Mouse (Mus musculus): ENCODE measurements at regions not wholly inside any gene's neighbourhood (a gene's known extent, or its start where the extent isn't known, plus 50 kb on each side); places are given as distances from the start of the nearest gene placed in this dataset.

DNA sequence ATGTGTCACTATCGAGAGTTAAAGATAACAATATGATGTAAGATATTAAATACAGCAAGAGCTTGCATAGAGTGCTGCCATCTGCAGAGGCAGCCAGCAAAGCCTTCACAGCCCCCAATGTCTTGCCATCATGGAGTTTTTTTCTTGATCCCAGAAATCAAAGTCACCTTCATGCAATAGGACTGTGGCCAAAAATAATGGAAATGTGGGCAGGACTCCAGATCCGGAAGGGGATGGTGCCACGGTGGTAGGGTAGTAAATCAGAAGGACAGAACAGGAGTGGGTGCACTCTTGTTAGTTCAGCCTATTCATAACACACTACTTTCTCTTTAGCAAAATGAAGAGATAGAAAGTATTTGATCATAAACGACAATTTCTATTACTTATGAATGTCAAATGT, 145.3 kb downstream of the Cavin4 start:
- Histone ChIP-seq H3K4me2 (ENCODE audit: low read depth, low read length) (no peak overlapping the region), H3K9me3 (ENCODE audit: control insufficient read depth, low read length) (no peaks in the 10 kb centered on the region), H3K27ac (ENCODE audit: low read depth, low read length) (no peak overlapping the region), H3K4me3 (ENCODE audit: low read depth, low read length) (no peak overlapping the region), H3K36me3 (ENCODE audit: control insufficient read depth, insufficient read depth, low read length) (no peaks in the 10 kb centered on the region), H3K9ac (replicated peaks; ENCODE audit: low read depth, low read length) (no peak overlapping the region), H3K27me3 (ENCODE audit: control insufficient read depth, insufficient read depth, low read length) (no peaks in the 10 kb centered on the region), H3K4me1 (ENCODE audit: control insufficient read depth, insufficient read depth, low read length) (no peaks in the 10 kb centered on the region)
- 86% methylated on average over 4 of the region's 4 CpGs for WGBS
- ATAC-seq (ENCODE audit: low read depth): no peak

DNA sequence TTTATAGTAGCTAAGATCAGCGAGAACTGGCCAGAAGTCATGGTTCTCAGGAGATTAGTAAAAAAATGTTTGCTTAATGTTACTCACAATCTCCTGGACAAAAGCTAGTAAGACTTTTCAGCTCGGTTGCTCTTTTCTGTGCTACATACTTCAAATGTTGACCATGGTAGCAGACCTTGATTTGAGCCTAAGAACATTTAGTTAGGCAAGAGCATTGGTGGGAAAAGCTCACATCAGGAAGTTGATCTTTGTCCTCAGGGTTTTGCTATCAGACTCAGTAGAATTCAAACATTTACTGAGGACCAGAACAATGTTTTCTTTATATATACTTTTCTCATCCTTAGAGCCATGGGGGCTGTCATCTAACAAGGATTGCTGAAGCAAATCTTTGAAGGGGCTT, 170.4 kb downstream of the Cavin4 start:
- H3K36me3 ChIP-seq (ENCODE audit: control insufficient read depth, insufficient read depth, low read length): no peaks in the 10 kb centered on the region
- ATAC-seq (ENCODE audit: low read depth): no peak
- H3K4me2 ChIP-seq (ENCODE audit: low read depth, low read length): no peak overlapping the region
- no peaks in the 10 kb centered on the region for H3K9me3 ChIP-seq (ENCODE audit: control insufficient read depth, low read length)
- H3K4me3 ChIP-seq (ENCODE audit: low read depth, low read length): no peak overlapping the region
- 83% methylated on average over 2 of the region's 2 CpGs for WGBS
- H3K4me1 ChIP-seq (ENCODE audit: control insufficient read depth, insufficient read depth, low read length): no peaks in the 10 kb centered on the region
- no peaks in the 10 kb centered on the region for H3K27me3 ChIP-seq (ENCODE audit: control insufficient read depth, insufficient read depth, low read length)
- no peak overlapping the region for H3K27ac ChIP-seq (ENCODE audit: low read depth, low read length)
- H3K9ac ChIP-seq (replicated peaks; ENCODE audit: low read depth, low read length): no peak overlapping the region

DNA sequence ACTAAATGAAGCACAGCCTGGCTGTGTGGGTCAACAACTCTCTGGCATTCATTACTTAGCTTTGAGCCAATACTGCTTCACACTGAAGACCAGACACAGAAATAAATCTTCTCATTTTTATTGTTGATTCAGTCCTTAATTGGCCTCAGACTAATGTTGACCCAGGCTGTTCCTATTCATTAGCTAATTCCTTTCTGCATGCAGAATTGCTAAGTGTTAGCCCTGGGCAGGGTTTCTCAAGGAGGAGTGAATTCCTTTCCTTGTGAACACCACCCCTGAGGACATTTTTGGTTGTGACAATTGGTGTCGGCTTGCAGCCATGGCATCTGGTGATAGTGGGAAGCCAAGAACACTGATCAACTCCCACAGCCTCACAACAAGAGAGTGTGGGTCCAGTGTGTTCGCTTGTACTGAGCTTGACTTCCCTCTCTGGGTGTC, 179.5 kb downstream of the Cavin4 start:
- H3K27ac ChIP-seq (ENCODE audit: low read depth, low read length): no peak overlapping the region
- no peaks in the 10 kb centered on the region for H3K9me3 ChIP-seq (ENCODE audit: control insufficient read depth, low read length)
- 23% methylated on average over 2 of the region's 2 CpGs for WGBS

DNA sequence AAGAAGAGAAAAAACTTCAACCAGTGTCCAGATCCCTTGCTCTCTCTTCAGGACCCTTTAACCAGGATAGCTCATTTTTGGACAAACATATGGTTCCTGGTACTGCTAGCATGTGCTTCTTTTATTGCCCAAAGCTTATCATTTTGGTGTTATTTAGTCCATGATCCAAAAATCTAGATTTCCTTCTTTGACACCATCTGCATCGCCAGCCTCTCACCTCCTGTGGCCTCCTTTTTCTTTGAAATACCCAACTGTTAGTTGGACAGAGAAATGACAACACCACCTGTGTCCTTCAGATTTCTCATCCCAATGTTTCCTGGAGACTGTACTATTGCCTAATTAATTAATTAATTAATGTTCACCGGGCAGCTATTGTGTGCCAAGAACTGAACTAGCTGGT, 188.0 kb upstream of the Plppr1 start:
- Histone ChIP-seq H3K4me3 (ENCODE audit: low read depth, low read length) (no peak overlapping the region), H3K27me3 (ENCODE audit: control insufficient read depth, insufficient read depth, low read length) (no peaks in the 10 kb centered on the region), H3K4me1 (ENCODE audit: control insufficient read depth, insufficient read depth, low read length) (no peaks in the 10 kb centered on the region), H3K36me3 (ENCODE audit: control insufficient read depth, insufficient read depth, low read length) (no peaks in the 10 kb centered on the region), H3K4me2 (ENCODE audit: low read depth, low read length) (no peak overlapping the region), H3K9me3 (ENCODE audit: control insufficient read depth, low read length) (no peaks in the 10 kb centered on the region), H3K9ac (replicated peaks; ENCODE audit: low read depth, low read length) (no peak overlapping the region), H3K27ac (ENCODE audit: low read depth, low read length) (no peak overlapping the region)
- WGBS: 80% methylated on average over 2 of the region's 2 CpGs
- ATAC-seq (ENCODE audit: low read depth): no peak

More for the DNA sequence above, 179.5 kb downstream of the Cavin4 start:
- peak; percentile 94 for ATAC-seq (ENCODE audit: low read depth)
- Histone ChIP-seq H3K9ac (replicated peaks; ENCODE audit: low read depth, low read length) (no peak overlapping the region), H3K4me3 (ENCODE audit: low read depth, low read length) (no peak overlapping the region), H3K4me1 (ENCODE audit: control insufficient read depth, insufficient read depth, low read length) (no peaks in the 10 kb centered on the region), H3K27me3 (ENCODE audit: control insufficient read depth, insufficient read depth, low read length) (no peaks in the 10 kb centered on the region), H3K4me2 (ENCODE audit: low read depth, low read length) (no peak overlapping the region), H3K36me3 (ENCODE audit: control insufficient read depth, insufficient read depth, low read length) (no peaks in the 10 kb centered on the region)

DNA sequence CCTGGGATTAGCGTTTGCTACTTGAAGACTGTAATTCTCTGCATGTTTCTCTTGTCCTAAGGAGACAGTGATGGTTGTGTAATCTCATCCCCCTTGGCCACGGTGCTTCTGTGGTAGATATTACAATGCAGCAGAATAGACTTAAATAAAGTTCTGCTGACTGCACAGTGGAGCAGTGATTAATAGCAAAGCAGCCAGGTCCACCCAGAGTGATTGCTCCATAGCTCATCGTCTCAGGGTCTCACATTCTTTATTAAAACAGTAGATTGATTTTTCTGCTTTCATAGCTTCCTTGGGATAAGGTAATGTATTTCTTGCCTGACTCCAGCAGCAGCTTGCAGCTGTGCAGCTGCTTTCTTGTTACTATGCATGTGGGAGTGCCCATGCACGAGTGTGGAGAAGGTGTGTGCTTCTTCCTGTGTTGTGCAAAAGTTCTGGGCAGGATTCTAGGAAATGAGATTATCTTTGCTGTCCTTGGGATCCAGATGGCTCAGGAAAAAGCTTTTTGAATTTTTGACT, 169.9 kb upstream of the Plppr1 start:
- peak; percentile 69; the same call in 1 of the 2 replicates for ATAC-seq (ENCODE audit: low read depth)
- no peaks in the 10 kb centered on the region for H3K27me3 ChIP-seq (ENCODE audit: control insufficient read depth, insufficient read depth, low read length)
- 59% methylated on average over 4 of the region's 4 CpGs for WGBS
- no peak overlapping the region for H3K4me2 ChIP-seq (ENCODE audit: low read depth, low read length)
- no peak overlapping the region for H3K9ac ChIP-seq (replicated peaks; ENCODE audit: low read depth, low read length)
- H3K4me3 ChIP-seq (ENCODE audit: low read depth, low read length): no peak overlapping the region
- no peaks in the 10 kb centered on the region for H3K36me3 ChIP-seq (ENCODE audit: control insufficient read depth, insufficient read depth, low read length)
- no peaks in the 10 kb centered on the region for H3K4me1 ChIP-seq (ENCODE audit: control insufficient read depth, insufficient read depth, low read length)
- no peak overlapping the region for H3K27ac ChIP-seq (ENCODE audit: low read depth, low read length)
- H3K9me3 ChIP-seq (ENCODE audit: control insufficient read depth, low read length): no peaks in the 10 kb centered on the region

DNA sequence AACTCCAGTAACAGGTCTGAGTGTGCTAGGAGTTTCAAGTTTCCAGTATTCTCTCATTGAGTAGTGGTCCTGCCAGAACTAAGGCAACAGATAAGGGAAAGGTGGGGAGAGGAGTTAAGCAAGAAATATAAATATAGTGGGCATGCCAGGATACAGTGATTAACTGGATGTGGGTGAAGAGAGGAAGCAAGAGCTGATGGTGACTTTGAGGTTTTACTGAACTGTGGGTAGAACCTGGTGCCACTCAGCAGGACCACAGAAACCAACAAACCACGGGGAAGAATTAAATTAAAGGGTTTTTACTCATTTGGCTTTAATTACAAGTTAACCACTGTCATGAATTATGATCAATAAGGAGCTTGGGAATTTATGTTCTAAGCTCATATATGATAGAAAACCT, 154.5 kb upstream of the Plppr1 start:
- H3K4me3 ChIP-seq (ENCODE audit: low read depth, low read length): no peak overlapping the region
- 78% methylated on average over 1 of the region's 1 CpGs for WGBS

DNA sequence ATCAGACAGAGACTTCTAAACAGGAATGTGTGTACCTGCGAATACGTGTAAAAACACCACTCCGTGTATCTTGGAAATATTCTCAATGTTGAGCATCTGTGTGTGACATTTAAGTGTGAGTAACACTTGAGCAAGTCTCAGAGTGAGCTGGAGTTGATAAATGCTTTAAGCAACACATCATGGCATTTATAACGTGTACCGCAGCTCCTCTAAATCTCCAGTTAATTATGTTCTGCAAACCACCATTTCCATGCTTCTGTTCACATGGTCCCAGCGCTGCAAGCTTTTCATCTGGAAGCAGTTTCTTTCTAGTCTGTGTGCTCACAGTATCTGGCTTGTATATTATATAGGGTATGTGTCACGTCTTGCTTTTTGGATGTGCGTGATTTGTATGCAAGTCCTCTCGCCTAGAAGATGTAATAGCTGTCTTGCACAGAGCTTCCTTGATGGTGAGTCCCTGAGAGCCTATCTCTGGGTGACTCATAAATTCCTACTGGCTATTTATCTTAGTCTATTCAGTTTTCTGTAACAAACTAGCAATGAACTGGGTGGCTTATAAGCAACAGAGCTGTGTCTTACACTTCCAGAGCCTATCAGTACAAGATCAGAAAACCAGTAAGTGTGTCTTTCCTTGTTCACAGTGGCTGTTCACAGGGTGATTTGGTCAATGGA, 153.7 kb upstream of the Plppr1 start:
- no peaks in the 10 kb centered on the region for H3K4me1 ChIP-seq (ENCODE audit: control insufficient read depth, insufficient read depth, low read length)
- no peaks in the 10 kb centered on the region for H3K9me3 ChIP-seq (ENCODE audit: control insufficient read depth, low read length)
- no peak overlapping the region for H3K27ac ChIP-seq (ENCODE audit: low read depth, low read length)
- no peaks in the 10 kb centered on the region for H3K27me3 ChIP-seq (ENCODE audit: control insufficient read depth, insufficient read depth, low read length)
- H3K4me3 ChIP-seq (ENCODE audit: low read depth, low read length): no peak overlapping the region
- H3K4me2 ChIP-seq (ENCODE audit: low read depth, low read length): no peak overlapping the region
- WGBS: 64% methylated on average over 9 of the region's 9 CpGs
- H3K36me3 ChIP-seq (ENCODE audit: control insufficient read depth, insufficient read depth, low read length): no peaks in the 10 kb centered on the region
- ATAC-seq (ENCODE audit: low read depth): peak; percentile 51; the same call in 1 of the 2 replicates
- no peak overlapping the region for H3K9ac ChIP-seq (replicated peaks; ENCODE audit: low read depth, low read length)

More for the DNA sequence above, 154.5 kb upstream of the Plppr1 start:
- Histone ChIP-seq H3K9ac (replicated peaks; ENCODE audit: low read depth, low read length) (no peak overlapping the region), H3K4me2 (ENCODE audit: low read depth, low read length) (no peak overlapping the region), H3K9me3 (ENCODE audit: control insufficient read depth, low read length) (no peaks in the 10 kb centered on the region), H3K27ac (ENCODE audit: low read depth, low read length) (no peak overlapping the region), H3K4me1 (ENCODE audit: control insufficient read depth, insufficient read depth, low read length) (no peaks in the 10 kb centered on the region), H3K36me3 (ENCODE audit: control insufficient read depth, insufficient read depth, low read length) (no peaks in the 10 kb centered on the region), H3K27me3 (ENCODE audit: control insufficient read depth, insufficient read depth, low read length) (no peaks in the 10 kb centered on the region)
- no peak for ATAC-seq (ENCODE audit: low read depth)

DNA sequence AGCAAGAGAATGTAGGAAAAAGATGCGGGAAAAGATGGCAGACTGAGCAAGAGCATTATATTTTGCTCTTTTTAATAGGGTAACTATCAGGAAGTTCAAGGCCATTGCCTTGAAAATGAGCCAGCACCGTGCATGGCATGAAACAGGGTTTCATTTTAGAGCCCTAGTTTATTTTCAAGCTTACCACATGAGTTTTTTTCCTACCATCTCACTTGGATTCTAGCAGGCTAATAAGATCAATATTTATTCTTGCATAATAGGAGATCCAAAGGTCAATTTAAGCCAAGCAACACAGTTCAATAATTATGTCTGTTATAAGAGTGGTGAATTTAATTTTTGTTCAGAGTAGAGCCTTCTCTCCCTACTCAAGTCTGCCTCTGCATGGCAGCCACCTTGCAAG, 149.9 kb upstream of the Plppr1 start:
- no peak overlapping the region for H3K4me3 ChIP-seq (ENCODE audit: low read depth, low read length)
- no peak overlapping the region for H3K9ac ChIP-seq (replicated peaks; ENCODE audit: low read depth, low read length)
- no peaks in the 10 kb centered on the region for H3K36me3 ChIP-seq (ENCODE audit: control insufficient read depth, insufficient read depth, low read length)
- H3K4me2 ChIP-seq (ENCODE audit: low read depth, low read length): no peak overlapping the region
- no peak overlapping the region for H3K27ac ChIP-seq (ENCODE audit: low read depth, low read length)
- H3K4me1 ChIP-seq (ENCODE audit: control insufficient read depth, insufficient read depth, low read length): no peaks in the 10 kb centered on the region
- H3K9me3 ChIP-seq (ENCODE audit: control insufficient read depth, low read length): no peaks in the 10 kb centered on the region
- no peaks in the 10 kb centered on the region for H3K27me3 ChIP-seq (ENCODE audit: control insufficient read depth, insufficient read depth, low read length)
- no peak for ATAC-seq (ENCODE audit: low read depth)
- WGBS: 80% methylated on average over 2 of the region's 2 CpGs

DNA sequence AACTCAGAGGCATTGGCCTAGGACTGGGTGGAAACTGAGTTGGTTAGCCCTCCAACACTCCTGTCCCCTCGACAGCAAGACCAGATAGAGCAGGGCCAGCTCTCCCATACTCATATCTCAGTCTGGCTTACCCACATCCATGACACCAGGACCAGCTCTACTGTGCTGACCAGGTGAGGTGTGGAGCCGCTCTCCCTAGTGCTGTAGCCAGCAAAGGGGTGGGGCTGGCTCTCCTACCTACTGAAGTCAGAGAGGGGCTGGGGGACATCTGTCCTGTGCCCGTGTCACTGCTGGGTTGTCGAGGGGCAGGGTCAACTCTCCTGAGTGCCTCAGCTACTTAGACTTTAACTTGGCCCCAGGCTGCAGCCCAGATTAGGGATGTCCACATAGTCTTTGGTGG, 145.8 kb upstream of the Plppr1 start:
- Histone ChIP-seq H3K36me3 (ENCODE audit: control insufficient read depth, insufficient read depth, low read length) (no peaks in the 10 kb centered on the region), H3K4me2 (ENCODE audit: low read depth, low read length) (no peak overlapping the region), H3K4me1 (ENCODE audit: control insufficient read depth, insufficient read depth, low read length) (no peaks in the 10 kb centered on the region), H3K27ac (ENCODE audit: low read depth, low read length) (no peak overlapping the region), H3K27me3 (ENCODE audit: control insufficient read depth, insufficient read depth, low read length) (no peaks in the 10 kb centered on the region), H3K9ac (replicated peaks; ENCODE audit: low read depth, low read length) (no peak overlapping the region), H3K4me3 (ENCODE audit: low read depth, low read length) (no peak overlapping the region), H3K9me3 (ENCODE audit: control insufficient read depth, low read length) (no peaks in the 10 kb centered on the region)
- WGBS: 88% methylated on average over 4 of the region's 4 CpGs
- ATAC-seq (ENCODE audit: low read depth): no peak
